Mouse (Mus musculus): ENCODE data around the gene Chrdl2. TPM values are rescaled to one million over a fixed set of nuclear protein-coding genes. Genes with fewer than 3 reads are reported as not detected.

Chrdl2 gene
- polyA plus RNA-seq, 1 experiment from 2014 or later = not detected

- Histone ChIP-seq H3K36me3 (ENCODE audit: control insufficient read depth, insufficient read depth, low read length) (no peaks in the 10 kb centered on the region), H3K4me1 (replicated peaks; ENCODE audit: control insufficient read depth, insufficient read depth, low read length) (no peaks in the 10 kb centered on the region), H3K27me3 (ENCODE audit: control insufficient read depth, insufficient read depth, low read length) (no peaks in the 10 kb centered on the region), H3K9me3 (ENCODE audit: control insufficient read depth, low read length) (no peaks in the 10 kb centered on the region), H3K4me2 (replicated peaks; ENCODE audit: low read depth, low read length) (no peak overlapping the region), H3K4me3 (ENCODE audit: low read depth, low read length) (no peak overlapping the region), H3K9ac (ENCODE audit: low read depth, low read length) (no peak overlapping the region), H3K27ac (ENCODE audit: low read depth, low read length) (no peak overlapping the region)
- 90% methylated on average over 3 of the region's 3 CpGs for WGBS
- DNase-seq (ENCODE audit: low spot score) = no peak
- no peak for ATAC-seq (ENCODE audit: low FRiP score)
Measured at GRCm38 (mm10) chr7:99998668-99999067, 7.3 kb upstream of the Chrdl2 start.

- Histone ChIP-seq H3K27me3 (ENCODE audit: control insufficient read depth, insufficient read depth, low read length) (peaks cover 32% of the 10 kb centered on the region), H3K4me3 (ENCODE audit: low read depth, low read length) (no peak overlapping the region), H3K4me2 (replicated peaks; ENCODE audit: low read depth, low read length) (no peak overlapping the region), H3K9ac (ENCODE audit: low read depth, low read length) (no peak overlapping the region), H3K9me3 (ENCODE audit: control insufficient read depth, low read length) (no peaks in the 10 kb centered on the region), H3K4me1 (replicated peaks; ENCODE audit: control insufficient read depth, insufficient read depth, low read length) (no peaks in the 10 kb centered on the region), H3K36me3 (ENCODE audit: control insufficient read depth, insufficient read depth, low read length) (no peaks in the 10 kb centered on the region), H3K27ac (ENCODE audit: low read depth, low read length) (no peak overlapping the region)
- 56% methylated on average over 9 of the region's 9 CpGs for WGBS
- ATAC-seq (ENCODE audit: low FRiP score) (no peak), DNase-seq (ENCODE audit: low spot score) (no peak)
Measured at GRCm38 (mm10) chr7:100003781-100004180, 2.2 kb upstream of the Chrdl2 start.

GRCm38 (mm10) chr7:100006411-100006810, 439 bp downstream of the Chrdl2 start:
- Histone ChIP-seq H3K9ac (ENCODE audit: low read depth, low read length) (no peak overlapping the region), H3K4me1 (replicated peaks; ENCODE audit: control insufficient read depth, insufficient read depth, low read length) (no peaks in the 10 kb centered on the region), H3K4me2 (replicated peaks; ENCODE audit: low read depth, low read length) (peak overlapping the region; percentile 71), H3K36me3 (ENCODE audit: control insufficient read depth, insufficient read depth, low read length) (no peaks in the 10 kb centered on the region), H3K9me3 (ENCODE audit: control insufficient read depth, low read length) (no peaks in the 10 kb centered on the region), H3K27me3 (ENCODE audit: control insufficient read depth, insufficient read depth, low read length) (peaks cover 35% of the 10 kb centered on the region), H3K4me3 (ENCODE audit: low read depth, low read length) (peak overlapping the region; percentile 34; the same call in 1 of the 2 replicates), H3K27ac (ENCODE audit: low read depth, low read length) (no peak overlapping the region)
- ATAC-seq (ENCODE audit: low FRiP score) = no peak
- DNase-seq (ENCODE audit: low spot score) = peak; percentile 33
- 7% methylated on average over 11 of the region's 11 CpGs for whole genome bisulfite sequencing

GRCm38 (mm10) chr7:100008765-100009164, 2.8 kb downstream of the Chrdl2 start:
- no peak for DNase-seq (ENCODE audit: low spot score)
- 91% methylated on average over 4 of the region's 4 CpGs for WGBS
- H3K36me3 ChIP-seq (ENCODE audit: control insufficient read depth, insufficient read depth, low read length) = no peaks in the 10 kb centered on the region
- H3K4me3 ChIP-seq (ENCODE audit: low read depth, low read length) = no peak overlapping the region
- no peak for ATAC-seq (ENCODE audit: low FRiP score)
- H3K27me3 ChIP-seq (ENCODE audit: control insufficient read depth, insufficient read depth, low read length) = peaks cover 35% of the 10 kb centered on the region
- no peak overlapping the region for H3K27ac ChIP-seq (ENCODE audit: low read depth, low read length)
- no peak overlapping the region for H3K9ac ChIP-seq (ENCODE audit: low read depth, low read length)
- no peaks in the 10 kb centered on the region for H3K9me3 ChIP-seq (ENCODE audit: control insufficient read depth, low read length)
- H3K4me1 ChIP-seq (replicated peaks; ENCODE audit: control insufficient read depth, insufficient read depth, low read length) = no peaks in the 10 kb centered on the region
- H3K4me2 ChIP-seq (replicated peaks; ENCODE audit: low read depth, low read length) = no peak overlapping the region

- Histone ChIP-seq H3K27me3 (ENCODE audit: control insufficient read depth, insufficient read depth, low read length) (peaks cover 32% of the 10 kb centered on the region), H3K4me2 (replicated peaks; ENCODE audit: low read depth, low read length) (no peak overlapping the region), H3K27ac (ENCODE audit: low read depth, low read length) (no peak overlapping the region), H3K9me3 (ENCODE audit: control insufficient read depth, low read length) (no peaks in the 10 kb centered on the region), H3K4me1 (replicated peaks; ENCODE audit: control insufficient read depth, insufficient read depth, low read length) (no peaks in the 10 kb centered on the region), H3K4me3 (ENCODE audit: low read depth, low read length) (no peak overlapping the region), H3K9ac (ENCODE audit: low read depth, low read length) (no peak overlapping the region), H3K36me3 (ENCODE audit: control insufficient read depth, insufficient read depth, low read length) (no peaks in the 10 kb centered on the region)
- ATAC-seq (ENCODE audit: low FRiP score) (0 out of 2 replicates have a peak, but pooled peaks have one; percentile 30), DNase-seq (ENCODE audit: low spot score) (peak; percentile 81)
- 17% methylated on average over 11 of the region's 11 CpGs for WGBS
Measured at GRCm38 (mm10) chr7:100009640-100010039, 3.7 kb downstream of the Chrdl2 start.

GRCm38 (mm10) chr7:100010711-100011110, 4.7 kb downstream of the Chrdl2 start:
- no peak overlapping the region for H3K9ac ChIP-seq (ENCODE audit: low read depth, low read length)
- WGBS = 53% methylated on average over 5 of the region's 5 CpGs
- H3K36me3 ChIP-seq (ENCODE audit: control insufficient read depth, insufficient read depth, low read length) = no peaks in the 10 kb centered on the region
- H3K27ac ChIP-seq (ENCODE audit: low read depth, low read length) = no peak overlapping the region
- H3K27me3 ChIP-seq (ENCODE audit: control insufficient read depth, insufficient read depth, low read length) = peaks cover 21% of the 10 kb centered on the region
- DNase-seq (ENCODE audit: low spot score) (no peak), ATAC-seq (ENCODE audit: low FRiP score) (no peak)
- no peaks in the 10 kb centered on the region for H3K4me1 ChIP-seq (replicated peaks; ENCODE audit: control insufficient read depth, insufficient read depth, low read length)
- H3K9me3 ChIP-seq (ENCODE audit: control insufficient read depth, low read length) = no peaks in the 10 kb centered on the region
- no peak overlapping the region for H3K4me2 ChIP-seq (replicated peaks; ENCODE audit: low read depth, low read length)
- H3K4me3 ChIP-seq (ENCODE audit: low read depth, low read length) = no peak overlapping the region

- Histone ChIP-seq H3K36me3 (ENCODE audit: control insufficient read depth, insufficient read depth, low read length) (no peaks in the 10 kb centered on the region), H3K4me1 (replicated peaks; ENCODE audit: control insufficient read depth, insufficient read depth, low read length) (no peaks in the 10 kb centered on the region), H3K9me3 (ENCODE audit: control insufficient read depth, low read length) (no peaks in the 10 kb centered on the region), H3K9ac (ENCODE audit: low read depth, low read length) (no peak overlapping the region), H3K4me3 (ENCODE audit: low read depth, low read length) (no peak overlapping the region), H3K4me2 (replicated peaks; ENCODE audit: low read depth, low read length) (no peak overlapping the region), H3K27ac (ENCODE audit: low read depth, low read length) (no peak overlapping the region), H3K27me3 (ENCODE audit: control insufficient read depth, insufficient read depth, low read length) (peaks cover 11% of the 10 kb centered on the region)
- DNase-seq (ENCODE audit: low spot score) (no peak), ATAC-seq (ENCODE audit: low FRiP score) (no peak)
- WGBS = 65% methylated on average over 8 of the region's 8 CpGs
Measured at GRCm38 (mm10) chr7:100012085-100012484, 6.1 kb downstream of the Chrdl2 start.

- ATAC-seq (ENCODE audit: low FRiP score) = no peak
- Histone ChIP-seq H3K4me2 (replicated peaks; ENCODE audit: low read depth, low read length) (no peak overlapping the region), H3K36me3 (ENCODE audit: control insufficient read depth, insufficient read depth, low read length) (no peaks in the 10 kb centered on the region), H3K4me1 (replicated peaks; ENCODE audit: control insufficient read depth, insufficient read depth, low read length) (no peaks in the 10 kb centered on the region), H3K27me3 (ENCODE audit: control insufficient read depth, insufficient read depth, low read length) (peaks cover 7% of the 10 kb centered on the region), H3K9me3 (ENCODE audit: control insufficient read depth, low read length) (no peaks in the 10 kb centered on the region), H3K27ac (ENCODE audit: low read depth, low read length) (no peak overlapping the region), H3K9ac (ENCODE audit: low read depth, low read length) (no peak overlapping the region), H3K4me3 (ENCODE audit: low read depth, low read length) (no peak overlapping the region)
- no peak for DNase-seq (ENCODE audit: low spot score)
- WGBS = 25% methylated on average over 6 of the region's 6 CpGs
Measured at GRCm38 (mm10) chr7:100012515-100012914, 6.5 kb downstream of the Chrdl2 start.

GRCm38 (mm10) chr7:100014123-100014600, 8.2 kb downstream of the Chrdl2 start:
- no peak overlapping the region for H3K4me2 ChIP-seq (replicated peaks; ENCODE audit: low read depth, low read length)
- WGBS = 54% methylated on average over 8 of the region's 8 CpGs
- no peaks in the 10 kb centered on the region for H3K9me3 ChIP-seq (ENCODE audit: control insufficient read depth, low read length)
- DNase-seq (ENCODE audit: low spot score) (no peak), ATAC-seq (ENCODE audit: low FRiP score) (no peak)
- peaks cover 2% of the 10 kb centered on the region; the same call in 1 of the 2 replicates for H3K27me3 ChIP-seq (ENCODE audit: control insufficient read depth, insufficient read depth, low read length)
- H3K4me3 ChIP-seq (ENCODE audit: low read depth, low read length) = no peak overlapping the region
- no peaks in the 10 kb centered on the region for H3K36me3 ChIP-seq (ENCODE audit: control insufficient read depth, insufficient read depth, low read length)
- H3K4me1 ChIP-seq (replicated peaks; ENCODE audit: control insufficient read depth, insufficient read depth, low read length) = no peaks in the 10 kb centered on the region
- H3K9ac ChIP-seq (ENCODE audit: low read depth, low read length) = no peak overlapping the region
- no peak overlapping the region for H3K27ac ChIP-seq (ENCODE audit: low read depth, low read length)

All from hindbrain, embryonic 11.5 days (tissue).